Mouse (Mus musculus) 3134 (cell line): Measurements from ENCODE around the gene Atp6v0b.

Experiments
- DNase-seq: peaks from one replicate; pipeline ENCODE4 v3.0.0-alpha.2; 2011; ENCODE audit warnings: low spot score; ENCODE audit not compliant: insufficient read length; ENCODE audit errors: extremely low read depth

Gene Atp6v0b

GRCm38 (mm10) chr4:117873615-117874014 lies 13.5 kb downstream of the Atp6v0b start:
- DNase-seq = no peak

- no peak for DNase-seq
Measured at GRCm38 (mm10) chr4:117872471-117872886, 14.7 kb downstream of the Atp6v0b start, which contains the start of gene Ccdc24. Ccdc24 (minus strand) TSS chr4:117872557.

GRCm38 (mm10) chr4:117871787-117872186 lies 15.3 kb downstream of the Atp6v0b start:
- DNase-seq = no peak

- DNase-seq = no peak
Measured at GRCm38 (mm10) chr4:117870437-117870836, 16.7 kb downstream of the Atp6v0b start.

GRCm38 (mm10) chr4:117869317-117869716 lies 17.8 kb downstream of the Atp6v0b start:
- no peak for DNase-seq

- no peak for DNase-seq
Measured at GRCm38 (mm10) chr4:117867823-117868222, 19.3 kb downstream of the Atp6v0b start.

GRCm38 (mm10) chr4:117867000-117867399 lies 20.1 kb downstream of the Atp6v0b start:
- no peak for DNase-seq

- DNase-seq = peak; percentile 84
Measured at GRCm38 (mm10) chr4:117866083-117866482, 21.1 kb downstream of the Atp6v0b start.

- no peak for DNase-seq
Measured at GRCm38 (mm10) chr4:117862823-117863222, 24.3 kb downstream of the Atp6v0b start.

- no peak for DNase-seq
Measured at GRCm38 (mm10) chr4:117860570-117860969, 26.6 kb downstream of the Atp6v0b start.

- DNase-seq = peak; percentile 40
Measured at GRCm38 (mm10) chr4:117858794-117859193, 28.3 kb downstream of the Atp6v0b start.

GRCm38 (mm10) chr4:117855146-117855545 lies 32.0 kb downstream of the Atp6v0b start:
- DNase-seq = no peak

- DNase-seq = no peak
Measured at GRCm38 (mm10) chr4:117852152-117852868, 34.8 kb downstream of the Atp6v0b start.

- DNase-seq = no peak
Measured at GRCm38 (mm10) chr4:117850871-117851270, 36.3 kb downstream of the Atp6v0b start.

GRCm38 (mm10) chr4:117850176-117850575 lies 37.0 kb downstream of the Atp6v0b start:
- DNase-seq = no peak

GRCm38 (mm10) chr4:117849506-117849905 lies 37.6 kb downstream of the Atp6v0b start:
- no peak for DNase-seq

GRCm38 (mm10) chr4:117849063-117849462 lies 38.1 kb downstream of the Atp6v0b start:
- no peak for DNase-seq

- no peak for DNase-seq
Measured at GRCm38 (mm10) chr4:117847011-117847410, 40.1 kb downstream of the Atp6v0b start.

- no peak for DNase-seq
Measured at GRCm38 (mm10) chr4:117846261-117846660, 40.9 kb downstream of the Atp6v0b start.

- no peak for DNase-seq
Measured at GRCm38 (mm10) chr4:117845316-117845715, 41.8 kb downstream of the Atp6v0b start.

- DNase-seq = no peak
Measured at GRCm38 (mm10) chr4:117844467-117844866, 42.7 kb downstream of the Atp6v0b start.

- no peak for DNase-seq
Measured at GRCm38 (mm10) chr4:117843101-117843500, 44.0 kb downstream of the Atp6v0b start.

- DNase-seq = no peak
Measured at GRCm38 (mm10) chr4:117841566-117841965, 45.6 kb downstream of the Atp6v0b start.
